Mouse (Mus musculus): Measurements from ENCODE around the gene Hdac2. TPM values are rescaled to one million over a fixed set of nuclear protein-coding genes. Genes with fewer than 3 reads are reported as not detected.
A peak's percentile ranks its signal among the peaks of the same experiment; 100 is the strongest.

The Hdac2 gene
- polyA plus RNA-seq (2015; fragmentation: Nextera tagmentation; extraction: Ambion mirVana): 309 and 317 TPM in 2 replicates

DNA sequence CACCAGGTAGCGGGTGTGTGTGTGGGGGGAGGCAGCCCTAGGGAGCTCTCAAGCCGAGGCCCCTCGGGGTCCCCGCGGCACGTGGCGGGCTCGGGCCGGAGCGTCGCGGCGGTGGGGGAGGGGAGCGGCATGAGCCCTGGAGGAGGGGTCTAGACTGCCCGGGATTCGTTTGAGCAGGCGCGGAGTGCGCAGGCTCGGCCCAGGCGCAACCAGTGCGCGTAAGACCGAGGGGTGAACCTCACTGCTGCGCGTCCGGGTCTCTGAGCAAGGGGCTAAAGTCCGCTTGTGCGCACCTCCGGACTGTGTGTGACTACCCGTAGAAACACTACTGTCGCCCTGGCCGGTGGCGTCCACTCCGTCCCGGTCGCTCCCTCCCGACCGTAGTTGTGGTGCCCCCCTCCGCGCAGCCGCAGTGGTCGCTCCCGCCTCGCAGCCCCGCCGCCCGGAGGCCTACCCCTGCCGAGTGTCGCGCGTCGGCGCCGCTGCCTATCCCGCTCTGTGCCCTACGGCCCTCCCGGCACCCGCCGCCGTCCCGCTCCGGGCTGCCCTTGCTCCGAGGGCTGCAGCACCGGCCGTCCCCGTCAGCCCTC is at the start of gene Hdac2:
Gene Hdac2, plus strand, starts transcription at position 459 of the 590 bp plus-strand sequence.
- Histone ChIP-seq H3K36me3 (no peaks in the 10 kb centered on the region; the same call in 1 of the 2 replicates), H3K4me1 (peaks cover 21% of the 10 kb centered on the region), H3K9me3 (no peaks in the 10 kb centered on the region), H3K4me3 (peak within 1 kb of the TSS; percentile 94), H3K9ac (peak within 1 kb of the TSS; percentile 99), H3K4me2 (replicated peaks) (peak within 1 kb of the TSS; percentile 71), H3K27me3 (no peaks in the 10 kb centered on the region), H3K27ac (peak within 1 kb of the TSS; percentile 98)
- 0% methylated on average over 67 of the region's 67 CpGs for WGBS
- ATAC-seq (ENCODE audit: low FRiP score, low read depth): peak; percentile 98

DNA sequence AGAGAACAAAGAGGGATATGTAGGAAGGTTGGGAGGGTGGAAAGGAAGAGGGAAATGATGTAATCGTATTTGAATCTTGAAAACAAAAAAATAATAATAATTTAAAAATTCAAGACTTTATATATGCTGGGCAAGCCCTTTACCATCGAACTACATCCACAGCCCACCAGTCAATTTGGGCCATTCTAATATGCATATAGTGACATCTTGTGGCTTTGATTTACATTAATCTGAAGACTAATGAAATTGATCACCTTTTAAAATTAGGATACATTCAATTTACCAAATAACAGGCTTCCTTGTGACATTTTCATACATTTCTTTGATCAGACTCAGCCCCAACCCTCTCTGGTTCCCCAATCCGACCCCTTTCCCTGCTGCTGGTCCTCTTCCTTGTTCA is 46.1 kb upstream of the Hdac2 start:
- Histone ChIP-seq H3K36me3 (no peaks in the 10 kb centered on the region), H3K27ac (no peak overlapping the region), H3K9me3 (no peaks in the 10 kb centered on the region), H3K27me3 (no peaks in the 10 kb centered on the region), H3K9ac (no peak overlapping the region), H3K4me3 (no peak overlapping the region), H3K4me1 (no peaks in the 10 kb centered on the region), H3K4me2 (replicated peaks) (no peak overlapping the region)
- ATAC-seq (ENCODE audit: low FRiP score, low read depth): no peak
- WGBS: 73% methylated on average over 3 of the region's 3 CpGs

- Histone ChIP-seq H3K27ac (no peak overlapping the region), H3K27me3 (no peaks in the 10 kb centered on the region), H3K9ac (no peak overlapping the region), H3K4me1 (no peaks in the 10 kb centered on the region), H3K4me2 (replicated peaks) (no peak overlapping the region), H3K4me3 (no peak overlapping the region), H3K36me3 (no peaks in the 10 kb centered on the region), H3K9me3 (no peaks in the 10 kb centered on the region)
- 74% methylated on average over 5 of the region's 5 CpGs for WGBS
- ATAC-seq (ENCODE audit: low FRiP score, low read depth): no peak
These were observed 38.5 kb upstream of the Hdac2 start for GRCm38 (mm10) chr10:36935863-36936262.

GRCm38 (mm10) chr10:36936271-36936670 is 38.1 kb upstream of the Hdac2 start:
- 73% methylated on average over 2 of the region's 2 CpGs for WGBS

DNA sequence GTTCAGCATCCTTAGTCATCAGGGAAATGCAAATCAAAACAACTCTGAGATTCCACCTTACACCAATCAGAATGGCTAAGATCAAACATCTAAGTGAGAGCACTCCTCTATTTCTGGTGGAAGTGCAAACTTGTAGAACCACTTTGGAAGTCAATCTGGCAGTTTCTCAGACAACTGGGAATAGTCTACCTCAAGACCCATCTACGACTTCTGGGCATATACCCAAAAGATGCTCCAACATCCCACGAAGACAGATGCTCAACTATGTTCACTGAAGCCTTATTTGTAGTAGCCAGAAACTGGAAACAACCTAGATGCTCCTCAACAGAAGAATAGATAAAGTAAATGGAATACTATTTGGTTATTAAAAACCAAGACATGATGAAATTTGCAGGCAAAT is 22.6 kb upstream of the Hdac2 start:
- H3K27me3 ChIP-seq: no peaks in the 10 kb centered on the region
- H3K27ac ChIP-seq: no peak overlapping the region
- H3K36me3 ChIP-seq: no peaks in the 10 kb centered on the region
- H3K4me1 ChIP-seq: no peaks in the 10 kb centered on the region
- 73% methylated on average over 2 of the region's 2 CpGs for WGBS
- no peak overlapping the region for H3K4me2 ChIP-seq (replicated peaks)
- ATAC-seq (ENCODE audit: low FRiP score, low read depth): no peak
- H3K4me3 ChIP-seq: no peak overlapping the region
- no peaks in the 10 kb centered on the region for H3K9me3 ChIP-seq
- H3K9ac ChIP-seq: no peak overlapping the region

More at GRCm38 (mm10) chr10:36936271-36936670, 38.1 kb upstream of the Hdac2 start:
- no peaks in the 10 kb centered on the region for H3K27me3 ChIP-seq
- H3K9ac ChIP-seq: no peak overlapping the region
- H3K36me3 ChIP-seq: no peaks in the 10 kb centered on the region
- H3K9me3 ChIP-seq: no peaks in the 10 kb centered on the region
- no peak overlapping the region for H3K4me2 ChIP-seq (replicated peaks)
- H3K27ac ChIP-seq: no peak overlapping the region
- no peak overlapping the region for H3K4me3 ChIP-seq
- no peak for ATAC-seq (ENCODE audit: low FRiP score, low read depth)
- no peaks in the 10 kb centered on the region for H3K4me1 ChIP-seq

DNA sequence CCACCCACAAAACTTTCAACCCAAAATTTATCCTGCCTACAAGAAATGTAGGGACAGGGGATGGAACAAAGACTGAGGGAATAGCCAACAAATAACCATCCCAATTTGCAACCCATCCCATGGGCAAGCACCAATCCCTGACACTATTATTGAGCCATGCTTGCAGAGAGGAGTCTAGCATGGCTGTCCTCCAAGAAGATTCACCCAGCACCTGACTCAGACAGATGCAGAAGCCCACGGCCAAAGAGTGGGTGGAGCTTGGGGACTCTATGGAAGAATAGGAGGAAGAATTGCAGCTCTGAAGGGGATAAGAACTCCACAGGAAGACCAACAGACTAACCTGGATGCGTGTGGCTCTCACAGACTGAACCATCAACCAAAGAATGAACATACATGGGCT is 21.7 kb upstream of the Hdac2 start:
- Histone ChIP-seq H3K9me3 (no peaks in the 10 kb centered on the region), H3K4me1 (no peaks in the 10 kb centered on the region), H3K9ac (no peak overlapping the region), H3K27me3 (no peaks in the 10 kb centered on the region), H3K4me3 (no peak overlapping the region), H3K36me3 (no peaks in the 10 kb centered on the region), H3K4me2 (replicated peaks) (no peak overlapping the region), H3K27ac (no peak overlapping the region)
- ATAC-seq (ENCODE audit: low FRiP score, low read depth): no peak
- 87% methylated on average over 2 of the region's 2 CpGs for WGBS

- no peaks in the 10 kb centered on the region for H3K36me3 ChIP-seq
- H3K4me2 ChIP-seq (replicated peaks): no peak overlapping the region
- H3K9ac ChIP-seq: no peak overlapping the region
- H3K4me1 ChIP-seq: no peaks in the 10 kb centered on the region
- H3K4me3 ChIP-seq: no peak overlapping the region
- ATAC-seq (ENCODE audit: low FRiP score, low read depth): no peak
- no peaks in the 10 kb centered on the region for H3K27me3 ChIP-seq
- no peak overlapping the region for H3K27ac ChIP-seq
- no peaks in the 10 kb centered on the region for H3K9me3 ChIP-seq
- WGBS: 87% methylated on average over 1 of the region's 1 CpGs
These were observed 14.7 kb upstream of the Hdac2 start for GRCm38 (mm10) chr10:36959563-36960110.

- no peak overlapping the region for H3K9ac ChIP-seq
These were observed 9.9 kb upstream of the Hdac2 start for GRCm38 (mm10) chr10:36964406-36964805.

GRCm38 (mm10) chr10:36974676-36975520 is 554 bp downstream of the Hdac2 start:
- Histone ChIP-seq H3K36me3 (no peaks in the 10 kb centered on the region; the same call in 1 of the 2 replicates), H3K4me3 (peak overlapping the region; percentile 94), H3K4me1 (peaks cover 21% of the 10 kb centered on the region), H3K9me3 (no peaks in the 10 kb centered on the region), H3K9ac (peak overlapping the region; percentile 99), H3K27ac (peak overlapping the region; percentile 98), H3K4me2 (replicated peaks) (peak overlapping the region; percentile 71), H3K27me3 (no peaks in the 10 kb centered on the region)
- under 1% methylated on average over 56 of the region's 63 CpGs for WGBS
- peak; percentile 82 for ATAC-seq (ENCODE audit: low FRiP score, low read depth)

More at GRCm38 (mm10) chr10:36964406-36964805, 9.9 kb upstream of the Hdac2 start:
- H3K27ac ChIP-seq: no peak overlapping the region
- no peak for ATAC-seq (ENCODE audit: low FRiP score, low read depth)
- H3K27me3 ChIP-seq: no peaks in the 10 kb centered on the region
- 65% methylated on average over 2 of the region's 2 CpGs for WGBS
- no peak overlapping the region for H3K4me3 ChIP-seq
- H3K4me1 ChIP-seq: no peaks in the 10 kb centered on the region
- no peaks in the 10 kb centered on the region for H3K36me3 ChIP-seq
- H3K9me3 ChIP-seq: no peaks in the 10 kb centered on the region
- H3K4me2 ChIP-seq (replicated peaks): no peak overlapping the region

GRCm38 (mm10) chr10:36981866-36982265 is 7.5 kb downstream of the Hdac2 start:
- peaks cover 3% of the 10 kb centered on the region for H3K4me1 ChIP-seq
- no peaks in the 10 kb centered on the region for H3K27me3 ChIP-seq
- no peak for ATAC-seq (ENCODE audit: low FRiP score, low read depth)
- no peak overlapping the region for H3K27ac ChIP-seq
- H3K36me3 ChIP-seq: peaks cover 14% of the 10 kb centered on the region
- H3K4me3 ChIP-seq: no peak overlapping the region
- 94% methylated on average over 4 of the region's 4 CpGs for WGBS
- no peaks in the 10 kb centered on the region for H3K9me3 ChIP-seq
- H3K4me2 ChIP-seq (replicated peaks): no peak overlapping the region
- no peak overlapping the region for H3K9ac ChIP-seq

GRCm38 (mm10) chr10:36992149-36992548 is 17.8 kb downstream of the Hdac2 start:
- Histone ChIP-seq H3K4me2 (replicated peaks) (no peak overlapping the region), H3K4me3 (no peak overlapping the region), H3K9ac (no peak overlapping the region), H3K36me3 (peaks cover 83% of the 10 kb centered on the region), H3K9me3 (no peaks in the 10 kb centered on the region), H3K27me3 (no peaks in the 10 kb centered on the region), H3K27ac (no peak overlapping the region), H3K4me1 (no peaks in the 10 kb centered on the region)
- WGBS: 99% methylated on average over 2 of the region's 2 CpGs
- ATAC-seq (ENCODE audit: low FRiP score, low read depth): no peak; the same call in 1 of the 2 replicates

DNA sequence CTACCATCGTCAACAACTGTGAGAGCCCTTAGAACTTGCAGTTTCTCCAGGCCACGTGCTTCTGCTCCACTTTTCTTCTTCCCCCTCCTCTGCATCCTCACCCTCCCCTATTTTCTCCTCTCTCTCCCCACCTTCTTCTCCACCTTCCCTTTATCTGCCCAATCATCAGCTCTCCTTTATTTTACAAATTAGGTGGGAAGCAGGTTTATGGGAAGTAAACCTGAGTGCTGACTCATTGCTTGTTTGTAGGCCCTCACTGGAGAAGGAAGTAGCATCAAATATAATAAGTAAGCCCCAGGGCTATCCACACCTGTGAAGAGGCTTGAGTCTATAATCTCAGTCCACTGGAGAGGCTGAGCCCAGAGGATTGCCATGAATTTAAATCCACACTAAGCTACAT is 26.5 kb downstream of the Hdac2 start:
- H3K36me3 ChIP-seq: peaks cover 89% of the 10 kb centered on the region
- no peak overlapping the region for H3K4me2 ChIP-seq (replicated peaks)
- no peaks in the 10 kb centered on the region for H3K4me1 ChIP-seq
- WGBS: 93% methylated on average over 2 of the region's 2 CpGs
- no peak overlapping the region for H3K4me3 ChIP-seq
- peaks cover under 1% of the 10 kb centered on the region; the same call in 1 of the 2 replicates for H3K9me3 ChIP-seq
- no peak overlapping the region for H3K27ac ChIP-seq
- no peaks in the 10 kb centered on the region for H3K27me3 ChIP-seq
- no peak for ATAC-seq (ENCODE audit: low FRiP score, low read depth)
- no peak overlapping the region for H3K9ac ChIP-seq
